Mouse (Mus musculus) CH12.LX (cell line): Measurements from ENCODE around the gene B3galt2. TPM values are rescaled to one million over a fixed set of nuclear protein-coding genes. Genes with fewer than 3 reads are reported as not detected.

ENCODE experiments used
- DNase-seq: peaks from one replicate; pipeline ENCODE4 v3.0.0-alpha.2; 2013; ENCODE audit errors: extremely low read depth
- H3K27ac ChIP-seq: 2 replicates; pipeline ENCODE4 v1.5.1; 2012; ENCODE audit warnings: low read depth, mild to moderate bottlenecking, control low read depth, moderate library complexity; ENCODE audit not compliant: insufficient read depth
- H3K27me3 ChIP-seq: replicated peaks from 2 replicates; pipeline ENCODE3; 2012; ENCODE audit warnings: inconsistent platforms
- H3K36me3 ChIP-seq, 2 experiments: replicated peaks in 1 of 2; 2 replicates each; pipeline versions ENCODE3 to v1.6.1; 2012; ENCODE audit warnings: inconsistent platforms in 1 of 2, low read length in 1 of 2, mild to moderate bottlenecking in 1 of 2, mixed read lengths in 1 of 2, moderate library complexity in 1 of 2; ENCODE audit not compliant: control insufficient read depth in 1 of 2, insufficient read depth in 1 of 2
- H3K4me1 ChIP-seq, 2 experiments: 2 replicates each; pipeline ENCODE4 v1.6.1; 2012; ENCODE audit warnings: inconsistent platforms in 1 of 2, moderate library complexity in 1 of 2; ENCODE audit not compliant: insufficient read depth in 2 of 2, control insufficient read depth in 1 of 2
- H3K4me2 ChIP-seq: 2 replicates; pipeline ENCODE4 v1.6.1; 2012; ENCODE audit warnings: low read depth, mild to moderate bottlenecking, control low read depth; ENCODE audit not compliant: poor library complexity, insufficient read depth, severe bottlenecking
- H3K4me3 ChIP-seq, 3 experiments: fragments of 150-350 bp in 1 of 3; sonication (generic) in 1 of 3; replicated peaks in 1 of 3; 2 replicates each; pipeline versions ENCODE3 to v1.5.1; 2011 to 2012; ENCODE audit warnings: low read depth in 2 of 3, low read length in 2 of 3, mild to moderate bottlenecking in 2 of 3, moderate library complexity in 2 of 3, control low read depth in 1 of 3, improper control_type of control experiment in 1 of 3, inconsistent platforms in 1 of 3, mixed read lengths in 1 of 3; ENCODE audit not compliant: poor library complexity in 1 of 3
- H3K79me2 ChIP-seq: replicated peaks from 2 replicates; pipeline ENCODE4 v1.6.1; 2012; ENCODE audit warnings: mild to moderate bottlenecking, moderate library complexity; ENCODE audit not compliant: control insufficient read depth, poor library complexity, insufficient read depth, severe bottlenecking; ENCODE audit errors: extremely low read depth
- H3K9ac ChIP-seq: 2 replicates; pipeline ENCODE4 v1.6.1; 2012; ENCODE audit warnings: low read depth, mild to moderate bottlenecking, control low read depth, moderate library complexity; ENCODE audit not compliant: insufficient read depth
- H3K9me3 ChIP-seq: replicated peaks from 2 replicates; pipeline ENCODE3; 2012; ENCODE audit warnings: low read length, inconsistent platforms, mixed read lengths
- CTCF ChIP-seq, 2 experiments: IDR thresholded peaks in 1 of 2; conservative IDR thresholded peaks in 1 of 2; 2 replicates each; pipeline ENCODE4 v1.5.1; 2011 to 2012; ENCODE audit warnings: low read depth in 2 of 2, low read length in 2 of 2, improper control_type of control experiment in 1 of 2, inconsistent platforms in 1 of 2, mild to moderate bottlenecking in 1 of 2, moderate library complexity in 1 of 2
- ELF1 ChIP-seq: IDR thresholded peaks from 2 replicates; pipeline ENCODE4 v1.6.1; 2014; ENCODE audit warnings: low read depth, mild to moderate bottlenecking, inconsistent platforms, low read length, improper control_type of control experiment
- HCFC1 ChIP-seq: IDR thresholded peaks from 2 replicates; pipeline ENCODE4 v1.6.1; 2012; ENCODE audit warnings: low read depth, mild to moderate bottlenecking, inconsistent platforms, low read length, improper control_type of control experiment
- IRF4 ChIP-seq: IDR thresholded peaks from 2 replicates; pipeline ENCODE4 v1.6.1; 2014; ENCODE audit warnings: low read depth, mild to moderate bottlenecking, inconsistent platforms, low read length, improper control_type of control experiment
- JUND ChIP-seq: conservative IDR thresholded peaks from 2 replicates; pipeline ENCODE4 v1.6.1; 2011; ENCODE audit warnings: low read depth, low read length, improper control_type of control experiment
- KAT2A ChIP-seq: IDR thresholded peaks from 2 replicates; pipeline ENCODE4 v1.6.1; 2012; ENCODE audit warnings: low read length, improper control_type of control experiment, inconsistent platforms; ENCODE audit not compliant: insufficient replicate concordance
- MAFK ChIP-seq: IDR thresholded peaks from 2 replicates; pipeline ENCODE4 v1.6.1; 2011; ENCODE audit warnings: low read length, improper control_type of control experiment; ENCODE audit not compliant: insufficient replicate concordance
- MEF2A ChIP-seq: IDR thresholded peaks from 2 replicates; pipeline ENCODE4 v1.6.1; 2014; ENCODE audit warnings: low read depth, mild to moderate bottlenecking, inconsistent platforms, low read length, improper control_type of control experiment, borderline replicate concordance
- MXI1 ChIP-seq: IDR thresholded peaks from 2 replicates; pipeline ENCODE4 v1.6.1; 2011; ENCODE audit warnings: mild to moderate bottlenecking, low read depth, low read length, improper control_type of control experiment
- MYC ChIP-seq: IDR thresholded peaks from 2 replicates; pipeline ENCODE4 v1.6.1; 2011; ENCODE audit warnings: low read depth, mild to moderate bottlenecking, improper control_type of control experiment, low read length
- NRF1 ChIP-seq: IDR thresholded peaks from 2 replicates; pipeline ENCODE4 v1.6.1; 2014; ENCODE audit warnings: low read depth, mild to moderate bottlenecking, inconsistent platforms, low read length, improper control_type of control experiment, moderate library complexity
- POLR2A ChIP-seq: IDR thresholded peaks from 2 replicates; pipeline ENCODE4 v1.6.1; 2011; ENCODE audit warnings: low read depth, mild to moderate bottlenecking, improper control_type of control experiment, low read length
- POLR2AphosphoS2 ChIP-seq: IDR thresholded peaks from 2 replicates; pipeline ENCODE4 v1.6.1; 2011; ENCODE audit warnings: low read depth, low read length, improper control_type of control experiment
- RAD21 ChIP-seq: IDR thresholded peaks from 2 replicates; pipeline ENCODE4 v1.6.1; 2011; ENCODE audit warnings: low read depth, mild to moderate bottlenecking, low read length, improper control_type of control experiment, moderate library complexity
- SMC3 ChIP-seq: IDR thresholded peaks from 2 replicates; pipeline ENCODE4 v1.6.1; 2011; ENCODE audit warnings: low read depth, low read length, improper control_type of control experiment
- TBP ChIP-seq: conservative IDR thresholded peaks from 2 replicates; pipeline ENCODE4 v1.6.1; 2011; ENCODE audit warnings: low read depth, low read length, improper control_type of control experiment
- TCF12 ChIP-seq: IDR thresholded peaks from 2 replicates; pipeline ENCODE4 v1.6.1; 2014; ENCODE audit warnings: low read depth, mild to moderate bottlenecking, inconsistent platforms, low read length, improper control_type of control experiment
- UBTF ChIP-seq: IDR thresholded peaks from 2 replicates; pipeline ENCODE4 v1.6.1; 2012; ENCODE audit warnings: low read depth, mild to moderate bottlenecking, inconsistent platforms, low read length, improper control_type of control experiment, moderate library complexity
- USF1 ChIP-seq: IDR thresholded peaks from 2 replicates; pipeline ENCODE4 v1.6.1; 2014; ENCODE audit warnings: low read depth, mild to moderate bottlenecking, inconsistent platforms, low read length, improper control_type of control experiment
- ZC3H11A ChIP-seq: IDR thresholded peaks from 2 replicates; pipeline ENCODE4 v1.6.1; 2012; ENCODE audit warnings: low read depth, mild to moderate bottlenecking, inconsistent platforms, low read length, improper control_type of control experiment
- ZMIZ1 ChIP-seq: IDR thresholded peaks from 2 replicates; pipeline ENCODE4 v1.6.1; 2012; ENCODE audit warnings: low read depth, mild to moderate bottlenecking, inconsistent platforms, low read length, improper control_type of control experiment
- ZNF384 ChIP-seq: IDR thresholded peaks from 2 replicates; pipeline ENCODE4 v1.6.1; 2012; ENCODE audit warnings: low read depth, low read length, improper control_type of control experiment, inconsistent platforms
- dilution Hi-C: fragments of 300-500 bp; cut with MboI; formaldehyde crosslinking; loops from 2 replicates; pipeline ENCODE4 v1.14.3; 2020; ENCODE audit warnings: low sequenced_read_pairs; ENCODE audit not compliant: extremely low pct_unique_long_range_greater_than_20kb, extremely low pct_ligation_motif_present
- in situ Hi-C: fragments of 300-500 bp; cut with MboI; formaldehyde crosslinking; loops from 3 replicates; pipeline ENCODE4 v1.14.3; 2019; ENCODE audit warnings: low sequenced_read_pairs, low pct_ligation_motif_present, low pct_unique_long_range_greater_than_20kb, mixed read lengths
- polyA plus RNA-seq: library from polyadenylated mRNA; unstranded; fragments of >175 nt; gene quantifications from 2 replicates; pipeline ENCODE4 v1.2.1, GENCODE M21; 2012; ENCODE audit warnings: low read depth; ENCODE audit not compliant: insufficient read length
- total RNA-seq, 2 experiments: library from RNA; depleted of rRNA; stranded (reverse); fragments of 300-350 nt in 1 of 2; fragments of >200 nt in 1 of 2; gene quantifications; 2 replicates each; pipeline ENCODE4 v1.2.3; 2012 to 2014

The B3galt2 gene
- total and polyA plus RNA-seq, 3 experiments, result 0.04 TPM; not detected in 2

GRCm38 (mm10) chr1:143632854-143633587, 7.4 kb upstream of the B3galt2 start:
- no peak overlapping the region for H3K27ac ChIP-seq
- no peak overlapping the region for H3K4me2 ChIP-seq
- TF ChIP-seq ZNF384, result no peak
- TF ChIP-seq MAFK, result peak; percentile 85
- H3K36me3 ChIP-seq, result peaks cover 0 to 17% of the 10 kb centered on the region in 2 experiments
- in situ Hi-C loops (no loop called here), dilution Hi-C loops (no loop called here)
- no peaks in the 10 kb centered on the region; the same call in 1 of the 2 replicates for H3K79me2 ChIP-seq
- no peak overlapping the region for H3K4me3 ChIP-seq
- no peak overlapping the region for H3K9ac ChIP-seq
- H3K9me3 ChIP-seq, result no peaks in the 10 kb centered on the region
- no peak for DNase-seq
- H3K27me3 ChIP-seq, result no peaks in the 10 kb centered on the region
- H3K4me1 ChIP-seq, result peaks cover 0 to 9% of the 10 kb centered on the region in 2 experiments; a peak in 2 of 4 replicates

- Histone ChIP-seq H3K79me2 (peaks cover 2% of the 10 kb centered on the region; the same call in 1 of the 2 replicates), H3K27ac (no peak overlapping the region), H3K4me1 (no peaks in the 10 kb centered on the region), H3K36me3 (peaks cover 3 to 21% of the 10 kb centered on the region in 2 experiments), H3K27me3 (no peaks in the 10 kb centered on the region), H3K4me2 (no peak overlapping the region)
- dilution Hi-C loops, result no loop called here
- in situ Hi-C loops, result no loop called here
- TF ChIP-seq SMC3, result peak; percentile 44
- no peak for TF ChIP-seq UBTF
- TF ChIP-seq POLR2A, result no peak
- TF ChIP-seq CTCF (conservative IDR thresholded peaks at IDR 0.05 in 1 of 2, IDR thresholded peaks at IDR 0.05 in 1 of 2; ENCODE audit: low read depth in 2 of 2, low read length in 2 of 2), result peak in 1 of 2 experiments; percentile 66; a peak in 3 of 4 replicates
- peak; percentile 61 for TF ChIP-seq RAD21
- TF ChIP-seq, all 38 proteins: peak for 3
- no peak overlapping the region for H3K4me3 ChIP-seq
- no peaks in the 10 kb centered on the region for H3K9me3 ChIP-seq
- H3K9ac ChIP-seq, result no peak overlapping the region
- DNase-seq, result peak; percentile 57
Observed at GRCm38 (mm10) chr1:143644221-143644620, 3.8 kb downstream of the B3galt2 start.

GRCm38 (mm10) chr1:143645386-143645785, 4.9 kb downstream of the B3galt2 start:
- dilution Hi-C loops, result no loop called here

More at GRCm38 (mm10) chr1:143645386-143645785, 4.9 kb downstream of the B3galt2 start:
- no peaks in the 10 kb centered on the region for H3K27me3 ChIP-seq
- no peak overlapping the region for H3K9ac ChIP-seq
- no peak overlapping the region for H3K4me2 ChIP-seq
- DNase-seq, result no peak
- peaks cover 2% of the 10 kb centered on the region; the same call in 1 of the 2 replicates for H3K79me2 ChIP-seq
- no peaks in the 10 kb centered on the region for H3K9me3 ChIP-seq
- no peak overlapping the region for H3K27ac ChIP-seq
- H3K4me1 ChIP-seq, result no peaks in the 10 kb centered on the region
- H3K4me3 ChIP-seq, result no peak overlapping the region
- H3K36me3 ChIP-seq, result peaks cover 7 to 27% of the 10 kb centered on the region in 2 experiments
- TF ChIP-seq JUND, result no peak
- TF ChIP-seq ZC3H11A, result no peak
- TF ChIP-seq MEF2A, result no peak
- TF ChIP-seq MYC, result no peak
- TF ChIP-seq TBP, result no peak
- no peak for TF ChIP-seq MXI1
- TF ChIP-seq KAT2A, result no peak
- TF ChIP-seq ZNF384, result no peak
- TF ChIP-seq ZMIZ1, result no peak
- TF ChIP-seq SMC3, result no peak
- no peak for TF ChIP-seq TCF12
- no peak for TF ChIP-seq CTCF (conservative IDR thresholded peaks at IDR 0.05 in 1 of 2, IDR thresholded peaks at IDR 0.05 in 1 of 2; ENCODE audit: low read depth in 2 of 2, low read length in 2 of 2)
- TF ChIP-seq ELF1, result no peak
- TF ChIP-seq POLR2A, result no peak
- no peak for TF ChIP-seq NRF1
- no peak for TF ChIP-seq IRF4
- TF ChIP-seq HCFC1, result no peak
- TF ChIP-seq POLR2AphosphoS2, result no peak
- TF ChIP-seq USF1, result no peak
- in situ Hi-C loops, result no loop called here
